Mouse (Mus musculus) liver, postnatal 0 days (tissue): ENCODE measurements around the gene Pcsk6. TPM values are rescaled to one million over a fixed set of nuclear protein-coding genes. Genes with fewer than 3 reads are reported as not detected.

ENCODE experiments used
- ATAC-seq: fragments of 200-750 bp; cut with Nextera tagmentation; 2 replicates; pipeline ENCODE4 v1.8.0; 2017; ENCODE audit warnings: mild to moderate bottlenecking, moderate library complexity
- DNase-seq: peaks from one replicate; pipeline ENCODE4 v3.0.0-alpha.2; 2016
- H3K27ac ChIP-seq: fragments of 300-500 bp; sonication (generic); 2 replicates; pipeline ENCODE4 v1.5.1; 2014; ENCODE audit warnings: antibody characterized with exemption, moderate library complexity, mild to moderate bottlenecking, low read depth
- H3K27me3 ChIP-seq: fragments of 300-500 bp; sonication (generic); 2 replicates; pipeline ENCODE4 v1.6.1; 2014; ENCODE audit warnings: low read length, control low read depth, mixed read lengths; ENCODE audit not compliant: insufficient read depth
- H3K36me3 ChIP-seq: fragments of 300-500 bp; sonication (generic); replicated peaks from 2 replicates; pipeline ENCODE4 v1.6.1; 2014; ENCODE audit warnings: mild to moderate bottlenecking, control low read depth, low read length, moderate library complexity, mixed read lengths; ENCODE audit not compliant: insufficient read depth
- H3K4me1 ChIP-seq: fragments of 300-500 bp; sonication (generic); 2 replicates; pipeline ENCODE4 v1.6.1; 2014; ENCODE audit warnings: antibody characterized with exemption, mild to moderate bottlenecking, control low read depth; ENCODE audit not compliant: insufficient read depth
- H3K4me2 ChIP-seq: fragments of 300-500 bp; sonication (generic); 2 replicates; pipeline ENCODE4 v1.6.1; 2014; ENCODE audit warnings: low read depth, mild to moderate bottlenecking, low read length, moderate library complexity, mixed read lengths
- H3K4me3 ChIP-seq: fragments of 300-500 bp; sonication (generic); 2 replicates; pipeline ENCODE4 v1.5.1; 2014; ENCODE audit warnings: low read depth, low read length
- H3K9ac ChIP-seq: fragments of 300-500 bp; sonication (generic); replicated peaks from 2 replicates; pipeline ENCODE4 v1.6.1; 2014; ENCODE audit warnings: mild to moderate bottlenecking, moderate library complexity
- H3K9me3 ChIP-seq: fragments of 300-500 bp; sonication (generic); 2 replicates; pipeline ENCODE4 v1.6.1; 2016; ENCODE audit warnings: mild to moderate bottlenecking, control low read depth, low read length, mixed read lengths
- CTCF ChIP-seq: sonication (generic); IDR thresholded peaks from 2 replicates; pipeline ENCODE4 v1.5.1; 2016; ENCODE audit warnings: antibody characterized with exemption, low read depth
- EP300 ChIP-seq: IDR thresholded peaks from 2 replicates; pipeline ENCODE4 v1.6.1; 2016; ENCODE audit warnings: antibody characterized with exemption, low read depth, mild to moderate bottlenecking
- WGBS: fragments of 180-500 bp; shearing (Covaris S2); extraction: QIAGEN DNeasy Blood & Tissue Kit; methylation state at CpG from one replicate; pipeline ENCODE4 v1.1.7; 2014; ENCODE audit not compliant: insufficient replicate concordance; 5-methylcytosine and 5-hydroxymethylcytosine counted together
- polyA plus RNA-seq: library from polyadenylated mRNA; unstranded; fragments of >200 nt; fragmentation: Nextera tagmentation; extraction: Ambion mirVana; gene quantifications from 2 replicates; pipeline ENCODE4 v1.2.1, GENCODE M21; 2015

The Pcsk6 gene
- polyA plus RNA-seq, 1 experiment from 2014 or later = 3.6 TPM

DNA sequence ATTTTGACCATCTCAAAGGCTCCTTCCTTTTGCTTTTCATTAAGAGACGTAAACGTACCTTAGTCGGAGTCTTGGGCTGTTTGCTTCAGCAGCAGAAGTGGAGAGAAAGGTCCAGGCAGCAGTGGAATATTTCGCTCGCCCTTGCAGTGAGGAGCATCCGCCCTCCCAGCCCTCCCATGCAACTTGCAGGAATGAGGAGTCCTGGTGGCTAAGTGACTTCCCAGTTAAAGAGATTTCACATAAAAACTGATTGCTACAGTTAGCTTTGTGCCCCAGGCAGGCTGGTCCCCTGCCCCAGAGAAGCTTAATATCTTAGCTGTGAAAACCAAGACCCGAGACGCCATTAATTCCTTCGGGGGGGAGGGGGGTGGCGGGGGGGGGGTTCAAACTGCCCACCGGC, 116.4 kb downstream of the Pcsk6 start:
- Histone ChIP-seq H3K4me1 (0 out of 2 replicates have a peak, but pooled peaks cover 4% of the 10 kb centered on the region), H3K36me3 (0 out of 2 replicates have a peak, but pooled peaks cover 2% of the 10 kb centered on the region), H3K27me3 (no peaks in the 10 kb centered on the region), H3K9me3 (no peaks in the 10 kb centered on the region), H3K27ac (no peak overlapping the region), H3K4me2 (no peak overlapping the region), H3K4me3 (no peak overlapping the region), H3K9ac (no peak overlapping the region)
- TF ChIP-seq EP300 (no peak), CTCF (no peak)
- DNase-seq (no peak), ATAC-seq (no peak)
- 77% methylated on average over 10 of the region's 11 CpGs for WGBS

DNA sequence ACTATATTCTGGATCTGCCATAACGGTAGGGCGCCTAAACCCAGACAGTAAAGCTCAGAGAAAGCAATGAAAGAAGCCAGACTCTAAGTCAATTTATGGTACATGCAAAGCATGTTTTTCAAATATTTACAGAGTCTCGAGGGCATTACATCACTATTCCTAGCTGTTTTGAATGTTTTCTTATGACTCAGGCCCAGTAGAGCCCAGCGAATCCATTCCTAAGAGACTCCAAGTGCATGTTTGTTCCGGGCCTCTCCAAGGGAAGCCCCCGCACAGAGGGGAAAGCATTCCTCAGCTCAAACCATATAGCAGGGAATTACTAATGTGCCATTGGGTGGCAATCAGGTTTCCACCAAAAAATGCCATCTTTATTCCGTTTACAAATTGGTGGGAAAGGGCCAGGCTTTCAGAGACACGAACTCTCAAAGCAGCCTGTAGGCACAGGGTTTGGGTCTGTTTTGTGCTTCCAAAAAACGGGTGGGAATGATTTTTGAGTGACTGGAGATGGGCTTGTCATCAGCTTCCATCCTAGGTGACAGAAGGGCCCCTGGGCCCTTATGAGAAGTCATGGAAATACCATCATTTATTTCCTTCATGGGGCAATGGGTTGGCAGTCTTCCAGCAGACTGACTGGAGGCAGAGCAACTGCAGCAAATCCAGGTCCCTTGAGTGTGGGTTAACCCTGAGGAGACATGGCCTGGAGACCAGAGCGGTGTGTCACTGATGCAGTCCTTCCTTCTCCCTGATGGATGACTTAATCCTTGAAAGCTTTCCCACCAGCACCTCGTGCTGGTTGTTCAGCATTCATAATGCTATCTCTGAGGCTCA, 117.7 kb downstream of the Pcsk6 start:
- Histone ChIP-seq H3K4me2 (no peak overlapping the region), H3K4me1 (0 out of 2 replicates have a peak, but pooled peaks cover 4% of the 10 kb centered on the region), H3K27ac (no peak overlapping the region), H3K9me3 (no peaks in the 10 kb centered on the region), H3K27me3 (no peaks in the 10 kb centered on the region), H3K9ac (no peak overlapping the region), H3K36me3 (0 out of 2 replicates have a peak, but pooled peaks cover 2% of the 10 kb centered on the region), H3K4me3 (no peak overlapping the region)
- WGBS = 67% methylated on average over 11 of the region's 11 CpGs
- DNase-seq (no peak), ATAC-seq (peak; percentile 50; the same call in 1 of the 2 replicates)
- no peak for TF ChIP-seq EP300
- no peak for TF ChIP-seq CTCF

DNA sequence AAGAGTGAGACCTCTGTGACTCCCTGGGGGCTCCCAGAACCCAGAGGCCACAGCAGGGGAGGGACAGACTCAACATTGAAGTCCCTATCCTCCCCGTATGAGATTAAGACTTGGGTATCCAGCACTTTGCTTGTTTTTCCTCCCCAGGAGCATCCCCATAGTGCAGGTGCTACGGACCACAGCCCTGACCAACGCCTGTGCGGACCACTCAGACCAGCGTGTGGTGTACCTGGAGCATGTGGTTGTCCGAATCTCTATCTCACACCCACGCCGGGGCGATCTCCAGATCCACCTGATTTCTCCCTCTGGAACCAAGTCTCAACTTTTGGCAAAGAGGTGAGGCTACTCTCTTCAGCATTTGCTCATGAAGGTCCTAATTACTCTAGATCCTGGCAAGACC, 118.5 kb downstream of the Pcsk6 start:
- ATAC-seq = no peak
- H3K4me3 ChIP-seq = no peak overlapping the region
- no peak overlapping the region for H3K9ac ChIP-seq

DNA sequence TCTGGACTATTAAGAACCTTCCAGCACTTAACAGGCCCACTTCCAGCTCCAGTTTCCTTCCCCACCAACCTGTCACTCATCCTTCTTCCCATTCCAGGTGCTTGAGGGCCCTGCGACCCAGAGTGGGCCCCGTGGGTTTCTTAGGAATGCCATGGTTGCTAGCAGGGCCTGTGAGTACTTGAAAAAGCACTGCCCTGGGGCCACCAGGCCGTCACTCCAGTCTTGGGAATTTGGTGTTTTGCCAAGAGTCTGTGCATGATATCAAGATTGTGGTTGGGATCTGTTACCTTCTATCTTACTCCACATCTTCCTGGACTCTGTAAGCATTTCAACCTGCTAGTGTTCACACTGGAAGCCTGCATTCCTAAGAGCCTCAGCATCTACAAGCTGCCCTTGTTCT, 120.5 kb downstream of the Pcsk6 start:
- ATAC-seq (no peak), DNase-seq (no peak)
- Histone ChIP-seq H3K9me3 (no peaks in the 10 kb centered on the region), H3K27me3 (no peaks in the 10 kb centered on the region), H3K27ac (no peak overlapping the region), H3K4me2 (no peak overlapping the region), H3K9ac (no peak overlapping the region), H3K4me1 (0 out of 2 replicates have a peak, but pooled peaks cover 4% of the 10 kb centered on the region), H3K4me3 (no peak overlapping the region), H3K36me3 (peaks cover 7% of the 10 kb centered on the region; the same call in 1 of the 2 replicates)
- 63% methylated on average over 3 of the region's 3 CpGs for WGBS
- no peak for TF ChIP-seq EP300
- TF ChIP-seq CTCF = no peak

More for the DNA sequence above, 118.5 kb downstream of the Pcsk6 start:
- Histone ChIP-seq H3K27ac (no peak overlapping the region), H3K9me3 (no peaks in the 10 kb centered on the region), H3K4me1 (0 out of 2 replicates have a peak, but pooled peaks cover 4% of the 10 kb centered on the region), H3K36me3 (0 out of 2 replicates have a peak, but pooled peaks cover 4% of the 10 kb centered on the region), H3K4me2 (no peak overlapping the region), H3K27me3 (no peaks in the 10 kb centered on the region)
- DNase-seq = no peak
- TF ChIP-seq CTCF (no peak), EP300 (no peak)
- WGBS = 80% methylated on average over 9 of the region's 9 CpGs

DNA sequence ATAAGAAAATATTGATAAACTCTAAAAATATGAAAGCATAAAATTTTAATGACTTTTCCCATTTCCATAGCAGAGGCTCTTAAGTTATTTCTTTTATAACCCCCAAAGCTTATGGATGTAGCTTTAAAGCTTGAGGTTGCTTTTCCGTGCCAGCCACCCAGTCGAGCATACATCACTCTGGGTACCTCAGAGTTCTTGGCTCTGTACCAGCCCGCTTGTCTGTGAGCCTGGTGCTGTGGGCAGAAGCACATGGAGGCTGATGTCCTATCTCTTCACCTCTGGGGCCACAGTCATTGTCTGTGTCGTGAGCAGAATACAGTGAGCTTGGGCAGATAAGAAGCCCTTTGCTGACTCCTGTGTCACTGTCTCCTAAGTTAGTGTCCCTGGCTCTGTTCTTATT, 126.7 kb downstream of the Pcsk6 start:
- Histone ChIP-seq H3K27ac (no peak overlapping the region), H3K27me3 (no peaks in the 10 kb centered on the region), H3K36me3 (peaks cover 5% of the 10 kb centered on the region; the same call in 1 of the 2 replicates), H3K9ac (no peak overlapping the region), H3K4me2 (no peak overlapping the region), H3K4me3 (no peak overlapping the region), H3K9me3 (peaks cover 5% of the 10 kb centered on the region), H3K4me1 (no peaks in the 10 kb centered on the region)
- TF ChIP-seq EP300 (no peak), CTCF (no peak)
- DNase-seq (no peak), ATAC-seq (no peak)
- WGBS = 77% methylated on average over 4 of the region's 4 CpGs

DNA sequence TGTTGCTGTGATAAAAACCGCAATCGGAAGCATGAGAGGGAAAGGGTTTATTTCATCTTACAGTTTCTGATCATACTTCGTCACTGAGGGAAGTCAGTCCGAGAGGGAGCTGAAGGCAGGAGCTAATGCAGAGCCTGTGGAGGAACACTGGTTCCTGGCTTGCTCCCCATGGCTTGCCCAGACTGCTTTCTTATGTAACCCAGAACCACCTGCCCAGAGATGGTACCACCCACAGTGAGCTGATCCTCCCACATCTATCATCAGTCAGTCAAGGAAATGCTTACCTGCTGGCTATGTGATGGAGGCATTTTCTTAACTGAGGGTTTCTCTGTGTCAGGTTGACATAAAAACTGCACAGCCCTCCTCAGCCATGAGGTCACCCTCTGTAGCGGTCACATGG, 127.2 kb downstream of the Pcsk6 start:
- ATAC-seq (no peak), DNase-seq (no peak)
- Histone ChIP-seq H3K4me2 (no peak overlapping the region), H3K9ac (no peak overlapping the region), H3K27ac (no peak overlapping the region), H3K4me1 (no peaks in the 10 kb centered on the region), H3K9me3 (peaks cover 5% of the 10 kb centered on the region), H3K27me3 (no peaks in the 10 kb centered on the region), H3K4me3 (no peak overlapping the region), H3K36me3 (peaks cover 5% of the 10 kb centered on the region; the same call in 1 of the 2 replicates)
- 83% methylated on average over 5 of the region's 5 CpGs for WGBS
- TF ChIP-seq EP300 = no peak
- no peak for TF ChIP-seq CTCF
